9 mouse cellular contexts compared by ENCODE assay signal in the genomic region with DNA sequence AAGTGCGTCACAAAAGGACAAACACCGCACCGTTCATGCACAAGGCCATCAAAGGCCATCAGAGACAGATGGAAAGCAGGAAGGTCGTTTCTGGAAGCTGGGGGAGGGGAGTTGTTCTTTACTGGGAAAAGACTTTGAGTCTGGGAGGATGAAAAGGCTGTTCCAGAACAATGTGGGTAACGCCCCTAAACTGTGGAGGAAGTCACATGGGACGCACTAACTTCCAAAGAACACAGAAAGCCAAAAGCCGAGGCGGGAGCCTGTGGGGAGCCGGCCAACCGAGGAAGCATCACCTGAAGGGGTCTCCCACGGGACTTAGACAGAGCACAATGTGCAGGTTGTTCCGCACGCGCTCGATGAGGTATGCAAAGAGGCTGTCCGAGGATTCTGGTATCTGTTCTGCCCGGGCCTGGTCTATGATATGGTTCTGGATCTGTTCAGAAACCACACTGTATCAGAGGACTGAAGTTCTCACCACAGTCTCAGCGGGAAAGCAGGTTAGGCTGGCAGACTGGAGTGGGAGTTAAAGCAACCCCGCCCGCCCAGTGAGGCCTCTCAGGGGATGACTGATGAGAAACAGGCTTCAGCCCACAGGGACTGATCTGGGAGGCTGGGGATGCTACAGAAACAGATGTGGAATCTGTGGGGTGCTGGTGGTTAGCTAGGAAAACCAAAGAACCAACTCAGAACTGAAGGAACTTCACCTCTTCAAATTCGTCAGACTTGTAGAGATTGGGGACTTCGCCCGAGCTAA. TPM values are rescaled to one million over a fixed set of nuclear protein-coding genes. Genes with fewer than 3 reads are reported as not detected.
DNase-seq lines count a peak whose midpoint lies in the region; ATAC-seq and TF ChIP-seq lines count a peak whose summit lies in the region.
"Had no signal": no experiment of that assay in that cellular context is flagged by ENCODE, and none has a peak within 500 bp of the region (broad histone marks: within the 10 kb centered on the region; RNA-seq: fewer than 3 reads in every experiment).

No protein-coding gene starts in this region.

- no peaks in the 10 kb centered on the region for H3K9me3 ChIP-seq in midbrain, embryonic 12.5 days
- no peaks in the 10 kb centered on the region for H3K9me3 ChIP-seq in midbrain, postnatal 0 days (ENCODE audit: low read length)
- H3K9me3 ChIP-seq: hindbrain, embryonic 15.5 days had no signal

- H3K36me3 ChIP-seq in midbrain, embryonic 12.5 days: no peaks in the 10 kb centered on the region
- H3K36me3 ChIP-seq in midbrain, postnatal 0 days (ENCODE audit: insufficient read depth, low read length): no peaks in the 10 kb centered on the region
- H3K36me3 ChIP-seq: hindbrain, embryonic 15.5 days had no signal

- H3K4me3 ChIP-seq in midbrain, embryonic 12.5 days: no peak overlapping the region
- no peak overlapping the region for H3K4me3 ChIP-seq in midbrain, postnatal 0 days (ENCODE audit: low read depth, low read length)
- H3K4me3 ChIP-seq: hindbrain, embryonic 15.5 days had no signal

- H3K4me1 ChIP-seq in midbrain, embryonic 12.5 days: peaks cover 7% of the 10 kb centered on the region
- peaks cover 5% of the 10 kb centered on the region; the same call in 1 of the 2 replicates for H3K4me1 ChIP-seq in midbrain, postnatal 0 days (ENCODE audit: insufficient read depth, low read length)

- no peak overlapping the region for H3K4me2 ChIP-seq in midbrain, embryonic 12.5 days (replicated peaks)
- H3K4me2 ChIP-seq in midbrain, postnatal 0 days (ENCODE audit: low read depth, low read length, poor library complexity, severe bottlenecking): no peak overlapping the region
- H3K4me2 ChIP-seq: hindbrain, embryonic 15.5 days had no signal

- DNase-seq in midbrain, postnatal 0 days (ENCODE audit: low spot score): no peak
- DNase-seq in heart, adult 18-20 months: peak; percentile 71 to 86
- DNase-seq in kidney, postnatal 10 days: peak; percentile 52
- peak; percentile 55 to 56 for DNase-seq in lung, postnatal 4 days
- DNase-seq in adrenal gland, adult 8-10 months: no peak
- no peak for DNase-seq in right cerebral cortex, postnatal 14 days

- ATAC-seq in midbrain, embryonic 12.5 days (ENCODE audit: low FRiP score, low read depth): no peak
- ATAC-seq in midbrain, postnatal 0 days (ENCODE audit: low FRiP score): no peak
- ATAC-seq in megakaryocyte progenitor cell, adult 5-6 weeks (replicated peaks; ENCODE audit: poor library complexity): no peak

- TF ChIP-seq CTCF in midbrain, postnatal 0 days (IDR thresholded peaks at IDR 0.05): no peak

- H3K27me3 ChIP-seq in midbrain, embryonic 12.5 days: no peaks in the 10 kb centered on the region
- H3K27me3 ChIP-seq in midbrain, postnatal 0 days (ENCODE audit: insufficient read depth, low read length): no peaks in the 10 kb centered on the region
- H3K27me3 ChIP-seq: hindbrain, embryonic 15.5 days had no signal

- H3K27ac ChIP-seq in midbrain, embryonic 12.5 days (replicated peaks): no peak overlapping the region
- no peak overlapping the region for H3K27ac ChIP-seq in midbrain, postnatal 0 days (ENCODE audit: low read depth, low read length)
- H3K27ac ChIP-seq: hindbrain, embryonic 15.5 days had no signal

- H3K9ac ChIP-seq in midbrain, embryonic 12.5 days (replicated peaks): 0 out of 2 replicates have a peak overlapping the region, but pooled peaks have one; percentile 21
- no peak overlapping the region for H3K9ac ChIP-seq in midbrain, postnatal 0 days (replicated peaks; ENCODE audit: low read length, poor library complexity, severe bottlenecking)
- H3K9ac ChIP-seq: hindbrain, embryonic 15.5 days had no signal

- 63% methylated on average over 23 of the region's 23 CpGs for WGBS in midbrain, embryonic 12.5 days
- WGBS in midbrain, postnatal 0 days: 56% methylated on average over 23 of the region's 23 CpGs

RNA-seq across cellular contexts. Expression of a gene that starts 38.8 kb away (rescaled TPM):
- 48.7 and 50.7 TPM in 2 replicates for polyA plus RNA-seq in midbrain, embryonic 12.5 days (2016; fragmentation: Nextera tagmentation; extraction: Ambion mirVana)
- 12.1 and 14.5 TPM in 2 replicates for total RNA-seq in midbrain, postnatal 0 days (2014; rRNA removed)
- polyA plus RNA-seq in midbrain, postnatal 0 days (2015; fragmentation: Nextera tagmentation; extraction: Ambion mirVana): 18.9 and 22.7 TPM in 2 replicates
- 10 to 100 TPM; 15.8 to 18.0 TPM for total RNA-seq in heart, adult 18-20 months (2021)
- total RNA-seq in megakaryocyte progenitor cell, adult 5-6 weeks (2015): 10.4 and 11.7 TPM in 2 replicates
- total RNA-seq in megakaryocyte progenitor cell, adult 5-6 weeks (2017): 1.8 and 2.9 TPM in 2 replicates
- 10 to 100 TPM; 20.4 to 44.2 (median 35.1) TPM for total RNA-seq in adrenal gland, adult 8-10 months (2022)

RNA-seq across cellular contexts. Expression of a gene that starts 54.3 kb away (rescaled TPM):
- 11.4 and 12.1 TPM in 2 replicates for polyA plus RNA-seq in midbrain, embryonic 12.5 days (2016; fragmentation: Nextera tagmentation; extraction: Ambion mirVana)
- total RNA-seq in midbrain, postnatal 0 days (2014; rRNA removed): 4.4 and 5.7 TPM in 2 replicates
- 5.8 and 6.3 TPM in 2 replicates for polyA plus RNA-seq in midbrain, postnatal 0 days (2015; fragmentation: Nextera tagmentation; extraction: Ambion mirVana)
- total RNA-seq in heart, adult 18-20 months (2021): 10 to 100 TPM; 10.3 to 14.3 TPM
- 0.07 and 0.42 TPM in 2 replicates for total RNA-seq in megakaryocyte progenitor cell, adult 5-6 weeks (2015)
- 0.12 TPM in 1 of 2 replicates, not detected in the other for total RNA-seq in megakaryocyte progenitor cell, adult 5-6 weeks (2017)
- total RNA-seq in adrenal gland, adult 8-10 months (2022): 10 to 100 TPM in 2 of 4 experiments, 1 to 10 TPM in 2; 6.3 to 16.0 (median 10.4) TPM

RNA-seq across cellular contexts. Expression of a gene that starts 56.9 kb away (rescaled TPM):
- 52.9 and 53.8 TPM in 2 replicates for polyA plus RNA-seq in midbrain, embryonic 12.5 days (2016; fragmentation: Nextera tagmentation; extraction: Ambion mirVana)
- total RNA-seq in midbrain, postnatal 0 days (2014; rRNA removed): 16.5 and 22.6 TPM in 2 replicates
- polyA plus RNA-seq in midbrain, postnatal 0 days (2015; fragmentation: Nextera tagmentation; extraction: Ambion mirVana): 18.2 and 18.8 TPM in 2 replicates
- 10 to 100 TPM; 30.2 to 32.2 TPM for total RNA-seq in heart, adult 18-20 months (2021)
- 15.4 and 16.6 TPM in 2 replicates for total RNA-seq in megakaryocyte progenitor cell, adult 5-6 weeks (2015)
- total RNA-seq in megakaryocyte progenitor cell, adult 5-6 weeks (2017): 34.2 and 50.3 TPM in 2 replicates
- 10 to 100 TPM; 53.9 to 65.7 (median 60.5) TPM for total RNA-seq in adrenal gland, adult 8-10 months (2022)

RNA-seq across cellular contexts. Expression of a gene that starts 57.0 kb away (rescaled TPM):
- polyA plus RNA-seq in midbrain, embryonic 12.5 days (2016; fragmentation: Nextera tagmentation; extraction: Ambion mirVana): 98.9 and 105 TPM in 2 replicates
- 32.6 and 95.9 TPM in 2 replicates for total RNA-seq in midbrain, postnatal 0 days (2014; rRNA removed)
- polyA plus RNA-seq in midbrain, postnatal 0 days (2015; fragmentation: Nextera tagmentation; extraction: Ambion mirVana): 120 and 147 TPM in 2 replicates
- 100 to 1,000 TPM; 112 to 118 TPM for total RNA-seq in heart, adult 18-20 months (2021)
- total RNA-seq in megakaryocyte progenitor cell, adult 5-6 weeks (2015): 114 and 125 TPM in 2 replicates
- total RNA-seq in megakaryocyte progenitor cell, adult 5-6 weeks (2017): 146 and 205 TPM in 2 replicates
- total RNA-seq in adrenal gland, adult 8-10 months (2022): 100 to 1,000 TPM; 138 to 160 (median 154) TPM

Comparison
In these comparisons a context has a peak if more than half of its experiments do, and no peak if none do; other contexts are left out.
1. DNase-seq: peak in heart, adult 18-20 months (2 of 2), kidney, postnatal 10 days (single experiment) and lung, postnatal 4 days (2 of 2); none in midbrain, postnatal 0 days (single experiment), adrenal gland, adult 8-10 months (single experiment) and right cerebral cortex, postnatal 14 days (single experiment).